Mouse (Mus musculus) heart, postnatal 10 days (tissue): ENCODE results near the gene Tmem175. TPM values are rescaled to one million over a fixed set of nuclear protein-coding genes. Genes with fewer than 3 reads are reported as not detected.
A peak's percentile ranks its signal among the peaks of the same experiment; 100 is the strongest.
"Not testable (repeated sequence)": the region's sequence is repeated elsewhere in the genome, so short reads cannot be mapped to it uniquely, and the experiment has no call there.

Experiments used
- DNase-seq, 2 experiments: peaks; one replicate each; pipeline ENCODE4 v3.0.0; 2021
- intact Hi-C: fragments of 180-260 bp; cut with DNase I; formaldehyde crosslinking; loops from one replicate; pipeline ENCODE4 v1.15.1; 2025
- total RNA-seq, 2 experiments: library from RNA; stranded (reverse); gene quantifications; 2 replicates each; pipeline ENCODE4 v1.2.3; 2021

The Tmem175 gene
- 10 to 100 TPM; 10.2 to 10.3 TPM for total RNA-seq

DNA sequence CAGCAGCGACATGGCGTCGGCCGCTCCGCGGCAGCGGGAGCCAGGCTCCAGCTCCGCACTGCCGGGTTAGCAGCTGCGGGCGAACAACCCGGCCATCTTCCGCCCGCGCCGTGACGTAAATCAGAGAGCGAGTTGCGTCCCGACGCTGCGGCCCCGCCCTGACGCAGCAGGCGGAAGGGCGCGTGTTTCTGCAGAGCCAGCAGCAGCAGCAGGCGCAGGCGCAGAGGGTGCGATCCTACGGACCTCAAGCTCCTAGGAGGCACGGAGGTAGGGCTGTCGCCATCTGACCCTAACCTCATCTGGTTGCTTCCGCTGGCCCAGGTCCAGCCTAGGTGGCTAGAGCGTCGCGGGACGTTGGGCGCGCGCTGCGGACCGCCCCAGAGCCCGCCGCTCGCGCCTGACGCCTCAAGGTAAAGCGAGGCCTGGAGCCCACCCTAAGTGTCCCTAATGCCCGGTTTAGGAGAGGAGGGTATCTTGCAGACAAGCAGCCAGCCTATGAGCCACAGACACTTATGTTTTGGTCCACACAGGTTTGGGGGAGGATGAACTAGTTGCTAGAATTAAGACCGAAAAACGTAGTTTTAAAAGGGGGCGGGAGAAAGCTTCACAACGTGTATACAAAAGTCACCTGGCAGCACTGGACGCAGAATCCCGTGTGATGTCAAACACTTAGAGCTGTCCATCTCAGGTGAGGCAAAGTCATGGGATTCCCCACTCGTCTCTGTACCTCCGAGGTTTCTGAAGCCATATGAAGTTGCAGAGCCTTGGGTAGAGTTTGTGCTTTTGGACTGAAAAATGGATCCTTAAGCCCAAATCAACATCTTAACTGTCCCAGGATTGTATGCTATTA, at the start of gene Tmem175, which contains the start of gene Gak:
Tmem175 (plus strand) TSS at position 137 of the 850 bp plus-strand sequence.
Gak (minus strand) TSS at position 122 of the 850 bp plus-strand sequence.
- DNase-seq, result peak; percentile 94 to 95
- intact Hi-C loops, result no loop called here

GRCm38 (mm10) chr5:108581361-108581891, 48.1 kb upstream of the Tmem175 start:
- no peak for DNase-seq
- intact Hi-C loops, result no loop called here

DNA sequence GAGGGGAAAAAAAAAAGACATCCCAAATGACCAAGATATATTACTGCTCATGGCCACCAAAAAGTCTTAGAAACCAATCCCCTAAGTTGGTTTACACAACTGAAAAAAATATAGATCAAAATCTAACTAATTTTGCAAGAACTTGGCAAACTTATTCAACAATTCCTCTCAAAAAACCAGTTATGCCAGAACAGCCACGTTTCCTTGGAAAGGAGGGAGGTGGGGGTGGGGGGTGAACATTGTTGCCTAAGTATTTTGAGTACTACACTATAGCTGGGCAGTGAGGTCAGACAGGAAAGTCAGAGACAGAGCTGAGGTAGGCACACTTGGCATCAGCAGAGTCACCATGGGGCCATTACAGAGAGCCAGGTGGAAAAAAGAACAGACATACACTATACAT, 29.6 kb upstream of the Tmem175 start:
- intact Hi-C loops, result no loop called here
- DNase-seq, result no peak

DNA sequence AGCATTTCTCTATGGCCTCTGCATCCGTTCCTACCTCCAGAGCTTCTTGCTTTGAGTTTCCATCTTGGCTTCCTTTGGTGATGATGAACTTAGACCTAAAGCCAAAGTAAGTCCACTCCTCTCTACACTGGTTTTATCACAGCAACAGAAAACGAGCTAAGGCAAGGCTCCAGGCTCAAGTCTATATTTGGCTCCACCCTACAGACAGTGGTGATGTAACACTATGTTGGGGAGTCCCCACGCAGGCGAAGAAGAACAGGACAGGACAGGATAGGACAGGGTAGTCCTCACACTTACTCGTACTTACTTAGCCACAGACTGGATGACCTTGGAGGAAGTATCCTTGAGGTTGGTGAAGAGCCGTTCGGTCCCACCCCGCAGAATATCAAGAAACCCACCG, 27.0 kb upstream of the Tmem175 start:
- intact Hi-C loops, result no loop called here
- DNase-seq, result no peak

DNA sequence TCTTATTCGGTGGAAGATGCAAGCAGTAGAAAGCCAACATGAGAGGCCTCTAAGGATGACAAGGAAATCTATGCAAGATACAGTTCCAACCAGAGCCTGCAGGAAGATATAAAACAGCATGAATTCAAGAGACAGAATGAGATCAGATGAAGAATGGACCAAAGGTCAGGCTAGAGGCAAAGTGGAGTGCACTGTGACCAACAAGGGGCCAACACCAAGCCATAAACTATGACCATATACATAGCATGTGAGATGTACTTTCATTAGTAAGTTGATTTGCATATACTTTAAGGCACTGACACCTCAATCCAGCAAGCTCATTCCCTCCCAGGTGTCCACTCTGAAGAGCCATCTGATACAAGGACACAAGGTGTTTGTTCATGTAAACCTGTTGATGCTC, 19.1 kb upstream of the Tmem175 start:
- DNase-seq, result no peak
- intact Hi-C loops, result no loop called here

- DNase-seq, result peak; percentile 33 to 40
- intact Hi-C loops, result no loop called here
Observed at GRCm38 (mm10) chr5:108621870-108622269, 7.7 kb upstream of the Tmem175 start.

GRCm38 (mm10) chr5:108626050-108626660, 3.4 kb upstream of the Tmem175 start:
- intact Hi-C loops, result no loop called here
- no peak for DNase-seq

DNA sequence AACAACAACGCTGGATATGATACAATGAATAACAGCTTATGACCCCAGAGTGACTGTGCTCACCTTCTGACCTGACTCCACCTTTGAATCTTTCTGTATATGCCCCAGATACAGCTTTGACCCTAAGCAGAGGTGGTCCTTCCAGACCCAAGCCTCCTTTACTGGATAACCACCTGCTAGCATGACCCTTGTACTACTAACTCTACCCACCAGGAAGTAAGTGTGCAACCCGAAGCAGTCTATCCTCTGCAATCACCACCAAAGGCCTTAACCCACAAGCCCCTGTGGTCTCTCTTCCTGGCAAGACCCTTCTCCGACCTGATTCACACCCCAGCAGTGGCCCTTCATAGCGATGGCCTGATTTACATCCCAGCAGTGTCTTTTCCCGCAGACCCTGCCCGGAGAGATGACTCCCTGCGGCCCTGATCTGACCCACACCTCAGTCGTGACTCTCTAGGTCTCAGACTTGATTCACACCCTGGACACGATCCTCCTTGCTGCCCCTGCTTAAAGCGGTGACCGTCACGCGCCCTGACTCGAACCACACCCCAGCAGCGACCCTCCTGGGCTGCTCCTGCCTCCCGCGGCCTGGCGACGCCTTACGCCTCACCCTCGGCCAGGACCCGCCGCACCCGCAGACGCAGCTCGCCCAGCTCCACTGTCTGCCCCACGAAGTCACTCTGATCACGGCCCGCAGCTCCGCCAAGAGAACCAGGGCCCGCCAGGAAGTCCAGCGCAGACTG, 508 bp upstream of the Tmem175 start:
- intact Hi-C loops, result no loop called here
- DNase-seq, result no peak

DNA sequence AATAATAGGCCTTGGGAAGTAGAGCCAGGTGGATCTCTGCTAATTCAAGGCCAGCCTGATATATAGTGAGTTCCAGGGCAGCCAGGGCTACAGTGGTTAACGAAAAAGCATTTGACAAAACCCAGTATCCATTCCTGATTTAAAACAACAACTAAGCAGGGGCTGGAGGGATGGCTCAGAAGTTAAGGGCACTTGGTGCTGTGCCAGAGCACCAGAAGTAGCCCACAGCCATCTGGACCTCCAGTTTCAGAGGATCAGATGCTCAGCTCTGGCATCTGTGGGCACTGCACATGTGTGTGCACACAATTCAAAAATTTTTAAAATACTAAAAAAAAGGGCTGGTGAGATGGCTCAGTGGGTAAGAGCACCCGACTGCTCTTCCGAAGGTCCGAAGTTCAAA, 4.1 kb downstream of the Tmem175 start:
- intact Hi-C loops, result no loop called here
- DNase-seq, result no peak

DNA sequence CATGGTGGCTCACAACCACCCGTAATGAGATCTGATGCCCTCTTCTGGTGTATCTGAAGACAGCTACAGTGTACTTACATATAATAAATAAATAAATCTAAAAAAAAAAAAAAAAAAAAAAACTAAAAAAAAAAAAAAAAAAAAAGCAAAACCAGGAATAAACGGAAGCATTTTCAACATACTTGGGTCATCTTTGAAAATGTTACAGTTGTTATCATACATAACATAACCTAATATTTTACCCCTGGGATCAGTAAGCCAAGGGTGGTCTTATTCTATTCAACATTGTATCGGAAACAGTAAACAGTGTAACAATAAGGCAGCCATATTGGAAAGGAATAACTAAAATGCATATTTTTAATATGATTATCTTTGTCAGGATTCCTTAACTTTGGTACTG, 4.5 kb downstream of the Tmem175 start:
- DNase-seq, intact Hi-C loops: not testable (repeated sequence)

DNA sequence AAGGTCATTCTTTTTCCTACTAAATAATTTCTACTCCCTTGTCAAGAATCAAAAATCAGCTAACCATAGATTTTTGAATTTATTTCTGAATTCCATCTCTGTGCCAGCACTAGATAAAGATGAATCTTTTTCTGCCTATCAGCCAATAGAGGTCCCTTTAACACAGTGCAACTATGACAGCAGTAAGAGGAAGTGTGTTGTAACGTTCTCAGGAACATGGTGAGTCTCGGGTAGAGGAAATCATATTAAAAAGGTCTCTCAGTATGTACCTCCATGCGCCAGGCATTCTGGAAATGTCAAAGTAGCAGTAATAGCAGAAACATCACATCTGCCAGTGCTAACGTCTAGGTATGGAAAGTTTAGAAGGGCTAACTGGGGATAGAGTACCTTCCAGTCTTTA, 6.6 kb downstream of the Tmem175 start:
- DNase-seq, result no peak
- intact Hi-C loops, result no loop called here

GRCm38 (mm10) chr5:108643674-108644073, 14.1 kb downstream of the Tmem175 start:
- DNase-seq, result no peak
- intact Hi-C loops, result no loop called here

DNA sequence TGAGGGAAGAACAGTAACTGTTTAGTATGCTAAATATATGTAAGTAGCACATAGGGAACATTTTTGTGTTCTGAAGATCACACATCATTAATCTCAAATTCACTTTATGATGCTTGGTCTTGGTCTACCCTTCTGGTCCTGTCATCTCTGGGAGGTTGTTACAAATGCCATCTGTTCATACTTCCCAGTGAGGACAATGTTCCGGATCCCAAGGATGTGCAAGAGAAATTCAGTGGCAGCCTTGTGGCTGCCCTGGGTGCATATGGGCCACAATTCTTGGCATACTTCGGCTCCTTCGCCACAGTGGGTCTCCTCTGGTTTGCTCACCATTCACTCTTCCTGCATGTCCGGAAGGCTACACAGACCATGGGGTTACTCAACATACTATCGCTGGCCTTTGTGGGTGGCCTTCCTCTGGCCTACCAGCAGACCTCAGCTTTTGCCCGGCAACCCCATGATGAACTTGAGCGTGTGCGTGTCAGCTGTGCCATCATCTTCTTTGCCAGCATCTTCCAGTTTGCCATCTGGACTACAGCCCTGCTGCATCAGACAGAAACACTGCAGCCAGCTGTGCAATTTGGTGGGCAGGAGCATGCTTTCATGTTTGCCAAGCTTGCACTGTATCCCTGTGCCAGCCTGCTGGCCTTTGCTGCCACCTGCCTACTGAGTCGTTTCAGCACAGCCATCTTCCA, 16.2 kb downstream of the Tmem175 start:
- intact Hi-C loops, result no loop called here
- DNase-seq, result peak in 1 of 2 experiments; percentile 34

DNA sequence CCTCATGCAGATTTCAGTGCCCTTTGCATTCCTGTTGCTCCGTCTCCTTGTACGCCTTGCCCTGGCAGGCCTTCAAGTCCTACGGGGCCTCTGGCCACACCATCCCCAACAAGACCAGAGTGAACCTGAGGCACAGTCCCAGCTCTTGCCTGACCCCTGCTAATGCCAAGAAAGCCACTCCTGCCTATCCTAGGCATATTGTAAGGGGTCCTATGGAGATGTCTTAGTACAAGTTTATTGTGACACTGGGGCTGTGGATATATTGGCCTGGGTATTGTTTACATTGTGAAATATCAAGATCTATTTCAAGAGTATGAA, 16.7 kb downstream of the Tmem175 start:
- intact Hi-C loops, result no loop called here
- peak in 1 of 2 experiments; percentile 15 for DNase-seq

GRCm38 (mm10) chr5:108647311-108647710, 17.7 kb downstream of the Tmem175 start:
- intact Hi-C loops, result no loop called here
- DNase-seq, result no peak

DNA sequence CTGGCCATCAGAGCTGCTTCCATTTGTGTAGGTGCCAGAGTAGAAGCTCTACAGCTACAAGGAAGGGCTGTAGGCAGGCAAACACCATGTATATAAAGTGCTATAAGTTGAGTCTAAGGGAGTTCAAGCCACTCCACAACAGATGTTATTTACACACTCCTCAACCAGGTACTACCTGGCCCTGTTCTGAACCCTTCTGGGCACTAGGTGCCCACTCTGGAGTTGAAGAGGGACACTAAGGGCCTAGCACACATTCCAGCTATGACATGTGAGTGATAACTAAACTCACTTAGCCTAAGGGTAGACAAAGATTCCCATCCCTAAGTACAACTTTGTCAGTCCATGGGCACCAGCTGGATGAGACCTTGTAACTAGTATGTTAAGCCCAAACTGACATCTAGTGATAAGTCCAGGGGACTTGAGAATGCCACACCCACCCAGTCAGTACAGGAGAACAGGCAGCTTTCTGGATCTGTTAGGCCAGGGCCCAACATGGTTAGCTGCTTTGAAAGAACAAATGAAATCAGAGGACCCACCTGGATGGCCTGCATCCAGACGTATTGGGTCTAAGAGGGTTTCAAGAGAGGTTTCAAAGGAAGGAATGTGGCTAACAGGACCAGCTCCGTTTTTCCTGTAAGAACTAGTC, 18.4 kb downstream of the Tmem175 start:
- DNase-seq, result no peak
- intact Hi-C loops, result no loop called here

DNA sequence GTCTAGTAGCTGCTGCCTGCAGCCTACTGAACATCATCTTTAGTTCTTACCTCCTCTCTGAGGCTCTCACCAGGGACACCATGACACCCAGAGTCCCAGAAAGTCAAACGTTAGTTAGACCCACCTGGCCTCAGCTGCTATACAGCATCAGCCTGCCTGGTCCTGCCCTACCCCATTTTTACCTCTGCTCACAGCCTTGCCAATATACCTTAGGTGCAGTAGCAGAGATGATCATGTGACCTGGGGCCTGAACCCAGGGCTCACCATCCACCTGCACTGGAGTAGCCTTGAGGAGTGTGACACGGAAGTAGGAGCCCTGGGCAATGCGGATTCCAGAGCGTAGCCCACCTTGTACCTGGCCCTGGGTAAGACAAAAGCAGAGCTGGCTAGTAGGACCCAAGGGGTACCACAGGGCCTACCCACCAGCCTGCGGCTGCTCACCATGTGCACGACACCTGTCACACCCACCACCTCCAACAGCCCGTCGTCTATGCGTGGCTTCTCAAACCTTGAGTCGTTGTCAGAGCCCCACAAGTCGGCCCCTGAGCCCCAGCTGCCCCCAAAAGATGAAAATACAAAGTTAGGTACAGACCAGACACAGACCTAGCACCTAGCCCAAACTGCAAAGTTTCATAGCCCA, 19.5 kb downstream of the Tmem175 start:
- intact Hi-C loops, result no loop called here
- no peak for DNase-seq

GRCm38 (mm10) chr5:108650341-108650740, 20.8 kb downstream of the Tmem175 start:
- intact Hi-C loops, result no loop called here
- DNase-seq, result no peak

- no peak for DNase-seq
- intact Hi-C loops, result no loop called here
Observed at GRCm38 (mm10) chr5:108651136-108651720, 21.7 kb downstream of the Tmem175 start.
